Comparison of ENCODE assay signal across 8 mouse cellular contexts in the genomic region with DNA sequence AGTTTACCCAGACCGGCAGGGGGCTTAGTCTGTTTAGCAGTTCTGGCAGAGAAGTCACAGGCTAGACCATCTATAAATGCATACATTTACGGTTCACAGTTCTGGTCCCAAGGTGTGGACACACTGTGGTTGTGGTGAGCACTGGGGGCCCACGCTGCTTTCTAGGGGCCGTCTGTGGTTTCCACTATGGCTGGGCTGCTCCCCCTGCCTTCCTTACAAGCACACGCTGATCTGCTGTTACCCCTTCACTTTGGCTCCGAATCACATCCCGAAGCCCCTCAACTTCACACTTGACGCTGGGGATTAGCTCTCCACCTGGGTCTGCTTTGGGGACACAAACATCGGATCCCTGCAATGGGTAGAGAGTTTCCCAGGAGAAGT. TPM values are rescaled to one million over a fixed set of nuclear protein-coding genes. Genes with fewer than 3 reads are reported as not detected.
A peak's percentile ranks its signal among the peaks of the same experiment; 100 is the strongest.
DNase-seq lines count a peak whose midpoint lies in the region; ATAC-seq and TF ChIP-seq lines count a peak whose summit lies in the region.

No protein-coding gene starts in this region.

- H3K36me3 ChIP-seq in heart, embryonic 14.5 days (ENCODE audit: control insufficient read depth, insufficient read depth, low read length), result no peaks in the 10 kb centered on the region
- H3K36me3 ChIP-seq in ES-Bruce4 (ENCODE audit: control insufficient read depth, insufficient read depth, low read length, poor library complexity, severe bottlenecking), result no peaks in the 10 kb centered on the region
- no peaks in the 10 kb centered on the region for H3K36me3 ChIP-seq in midbrain, embryonic 14.5 days (ENCODE audit: control insufficient read depth, insufficient read depth, low read length)

- no peak for TF ChIP-seq POLR2A in ES-Bruce4 (IDR thresholded peaks at IDR 0.05; ENCODE audit: insufficient read depth, low read length)

- peak overlapping the region in 1 of 2 experiments; percentile 34; a peak in 1 of 4 replicates for H3K4me3 ChIP-seq in heart, embryonic 14.5 days (ENCODE audit: control insufficient read depth in 1 of 2, insufficient read depth in 1 of 2, low read depth in 1 of 2, low read length in 2 of 2)
- H3K4me3 ChIP-seq in ES-Bruce4 (ENCODE audit: low read depth, low read length), result no peak overlapping the region
- H3K4me3 ChIP-seq in midbrain, embryonic 14.5 days (replicated peaks; ENCODE audit: low read depth, low read length), result no peak overlapping the region

- H3K4me1 ChIP-seq in heart, embryonic 14.5 days (ENCODE audit: control insufficient read depth in 2 of 2, insufficient read depth in 2 of 2, low read length in 2 of 2), result peaks cover 11 to 19% of the 10 kb centered on the region in 2 experiments
- no peaks in the 10 kb centered on the region for H3K4me1 ChIP-seq in ES-Bruce4 (ENCODE audit: control insufficient read depth, insufficient read depth, low read length)
- no peaks in the 10 kb centered on the region for H3K4me1 ChIP-seq in midbrain, embryonic 14.5 days (ENCODE audit: control insufficient read depth, insufficient read depth, low read length)

- DNase-seq in heart, postnatal 36 days, result no peak
- no peak for DNase-seq in midbrain, embryonic 14.5 days
- DNase-seq in layer of hippocampus, adult 8-10 months (ENCODE audit: low spot score in 2 of 2), result no peak
- DNase-seq in urinary bladder, postnatal 10 days (ENCODE audit: low spot score), result no peak
- DNase-seq in urinary bladder, postnatal 25 days (ENCODE audit: low spot score), result no peak

- 19% methylated on average over 9 of the region's 9 CpGs for WGBS in heart, embryonic 14.5 days
- WGBS in midbrain, embryonic 14.5 days, result 34% methylated on average over 9 of the region's 9 CpGs

- H3K9ac ChIP-seq in heart, embryonic 14.5 days (ENCODE audit: low read length), result no peak overlapping the region
- H3K9ac ChIP-seq in ES-Bruce4 (ENCODE audit: low read depth, poor library complexity, severe bottlenecking), result no peak overlapping the region
- no peak overlapping the region for H3K9ac ChIP-seq in midbrain, embryonic 14.5 days (replicated peaks; ENCODE audit: low read length)

- H3K27ac ChIP-seq in heart, embryonic 14.5 days (replicated peaks in 1 of 2; ENCODE audit: control insufficient read depth in 1 of 2, insufficient read depth in 1 of 2, low read depth in 2 of 2, low read length in 2 of 2), result no peak overlapping the region
- H3K27ac ChIP-seq in ES-Bruce4 (ENCODE audit: insufficient read depth, low read length), result peak overlapping the region; percentile 29; the same call in 1 of the 2 replicates
- no peak overlapping the region for H3K27ac ChIP-seq in midbrain, embryonic 14.5 days (replicated peaks; ENCODE audit: low read depth, low read length)

- no peaks in the 10 kb centered on the region for H3K9me3 ChIP-seq in heart, embryonic 14.5 days (ENCODE audit: control insufficient read depth, low read length)
- H3K9me3 ChIP-seq in ES-Bruce4 (replicated peaks; ENCODE audit: control insufficient read depth, insufficient read depth, low read length, poor library complexity, severe bottlenecking), result no peaks in the 10 kb centered on the region
- no peaks in the 10 kb centered on the region for H3K9me3 ChIP-seq in midbrain, embryonic 14.5 days (ENCODE audit: control insufficient read depth, low read length)

- no peak for TF ChIP-seq CTCF in ES-Bruce4 (IDR thresholded peaks at IDR 0.05; ENCODE audit: low read depth, low read length)

- intact Hi-C loops in heart, postnatal 36 days (cut with DNase I), result no loop called here

- ATAC-seq in heart, embryonic 14.5 days (ENCODE audit: insufficient number of reproducible peaks, insufficient read depth, low FRiP score, low read depth), result no peak
- peak; percentile 54 for ATAC-seq in granulocyte monocyte progenitor cell, adult 5-6 weeks (replicated peaks; ENCODE audit: poor library complexity, severe bottlenecking)
- no peak for ATAC-seq in midbrain, embryonic 14.5 days (ENCODE audit: low FRiP score, low TSS enrichment)

- TF ChIP-seq EP300 in ES-Bruce4 (IDR thresholded peaks at IDR 0.05; ENCODE audit: insufficient read depth, low read depth, low read length), result no peak

- no peaks in the 10 kb centered on the region for H3K27me3 ChIP-seq in heart, embryonic 14.5 days (ENCODE audit: control insufficient read depth, insufficient read depth, low read length)
- no peaks in the 10 kb centered on the region for H3K27me3 ChIP-seq in ES-Bruce4 (ENCODE audit: control insufficient read depth, insufficient read depth, low read length, poor library complexity, severe bottlenecking)
- no peaks in the 10 kb centered on the region for H3K27me3 ChIP-seq in midbrain, embryonic 14.5 days (ENCODE audit: control insufficient read depth, insufficient read depth, low read length)

- peak overlapping the region; percentile 78 for H3K4me2 ChIP-seq in heart, embryonic 14.5 days (ENCODE audit: low read length)
- H3K4me2 ChIP-seq in midbrain, embryonic 14.5 days (ENCODE audit: low read length), result peak overlapping the region; percentile 48

RNA-seq across cellular contexts. Expression of a gene that starts 26.3 kb away (rescaled TPM):
- 19.5 and 23.3 TPM in 2 replicates for polyA plus RNA-seq in heart, embryonic 14.5 days (2014; fragmentation: Nextera tagmentation; extraction: Ambion mirVana)
- total RNA-seq in heart, postnatal 36 days (2021), result 10 to 100 TPM; 71.1 to 75.1 TPM
- polyA plus RNA-seq in ES-Bruce4 (2011; ENCODE audit: insufficient read depth, insufficient read length, low read depth, missing spikeins), result 31.1 and 38.2 TPM in 2 replicates
- 28.2 and 40.2 TPM in 2 replicates for total RNA-seq in granulocyte monocyte progenitor cell, adult 5-6 weeks (2014; fragmentation: Nextera tagmentation)
- total RNA-seq in granulocyte monocyte progenitor cell, adult 5-6 weeks (2017), result 6.5 and 6.7 TPM in 2 replicates
- polyA plus RNA-seq in midbrain, embryonic 14.5 days (2014; fragmentation: Nextera tagmentation; extraction: Ambion mirVana), result 41.9 and 43.9 TPM in 2 replicates
- 100 to 1,000 TPM; 392 to 484 (median 448) TPM for total RNA-seq in layer of hippocampus, adult 8-10 months (2022)

RNA-seq across cellular contexts. Expression of a gene that starts 29.7 kb away (rescaled TPM):
- 24.6 and 30.3 TPM in 2 replicates for polyA plus RNA-seq in heart, embryonic 14.5 days (2014; fragmentation: Nextera tagmentation; extraction: Ambion mirVana)
- total RNA-seq in heart, postnatal 36 days (2021), result 10 to 100 TPM; 36.1 to 42.0 TPM
- 36.7 and 37.8 TPM in 2 replicates for polyA plus RNA-seq in ES-Bruce4 (2011; ENCODE audit: insufficient read depth, insufficient read length, low read depth, missing spikeins)
- total RNA-seq in granulocyte monocyte progenitor cell, adult 5-6 weeks (2014; fragmentation: Nextera tagmentation), result 11.9 and 16.4 TPM in 2 replicates
- 16.4 and 17.7 TPM in 2 replicates for total RNA-seq in granulocyte monocyte progenitor cell, adult 5-6 weeks (2017)
- 2.8 and 5.6 TPM in 2 replicates for polyA plus RNA-seq in midbrain, embryonic 14.5 days (2014; fragmentation: Nextera tagmentation; extraction: Ambion mirVana)
- 10 to 100 TPM in 1 of 4 experiments, 1 to 10 TPM in 3; 6.2 to 19.2 (median 8.1) TPM for total RNA-seq in layer of hippocampus, adult 8-10 months (2022)

Comparison
In these comparisons a context has a peak if more than half of its experiments do, and no peak if none do; other contexts are left out.
1. RNA of a gene that starts 26.3 kb away (total RNA-seq): 392 to 484 TPM in layer of hippocampus, adult 8-10 months; 71.1 to 75.1 TPM in heart, postnatal 36 days and 6.5 to 40.2 TPM in granulocyte monocyte progenitor cell, adult 5-6 weeks; every median in the first group is over 4 times any median in the second.